Mouse (Mus musculus) stomach, postnatal 0 days (tissue): ENCODE measurements at regions not wholly inside any gene's neighbourhood (a gene's known extent, or its start where the extent isn't known, plus 50 kb on each side); places are given as distances from the start of the nearest gene placed in this dataset.
A peak's percentile ranks its signal among the peaks of the same experiment; 100 is the strongest.

Experiments used
- ATAC-seq: fragments of 200-750 bp; cut with Nextera tagmentation; 2 replicates; pipeline ENCODE4 v1.8.0; 2017; ENCODE audit not compliant: low FRiP score, low TSS enrichment
- DNase-seq: peaks from one replicate; pipeline ENCODE4 v3.0.0-alpha.2; 2016; ENCODE audit warnings: low spot score
- H3K27ac ChIP-seq: fragments of 300-500 bp; sonication (generic); replicated peaks from 2 replicates; pipeline ENCODE4 v1.5.1; 2014; ENCODE audit warnings: mild to moderate bottlenecking, control low read depth
- H3K27me3 ChIP-seq: fragments of 300-500 bp; sonication (generic); 2 replicates; pipeline ENCODE4 v1.6.1; 2014; ENCODE audit warnings: low read length; ENCODE audit not compliant: control insufficient read depth, insufficient read depth
- H3K36me3 ChIP-seq: fragments of 300-500 bp; sonication (generic); 2 replicates; pipeline ENCODE4 v1.6.1; 2014; ENCODE audit warnings: low read length, mixed read lengths; ENCODE audit not compliant: control insufficient read depth, insufficient read depth
- H3K4me1 ChIP-seq: fragments of 300-500 bp; sonication (generic); replicated peaks from 2 replicates; pipeline ENCODE4 v1.6.1; 2014; ENCODE audit warnings: antibody characterized with exemption; ENCODE audit not compliant: control insufficient read depth, insufficient read depth
- H3K4me2 ChIP-seq: fragments of 300-500 bp; sonication (generic); replicated peaks from 2 replicates; pipeline ENCODE4 v1.6.1; 2014; ENCODE audit warnings: low read depth, mild to moderate bottlenecking, control low read depth, moderate library complexity
- H3K4me3 ChIP-seq: fragments of 300-500 bp; sonication (generic); 2 replicates; pipeline ENCODE4 v1.5.1; 2014; ENCODE audit warnings: low read depth, low read length, control low read depth
- H3K9ac ChIP-seq: fragments of 300-500 bp; sonication (generic); 2 replicates; pipeline ENCODE4 v1.6.1; 2014; ENCODE audit warnings: mild to moderate bottlenecking, low read length, control low read depth, mixed read lengths
- H3K9me3 ChIP-seq: fragments of 300-500 bp; sonication (generic); 2 replicates; pipeline ENCODE4 v1.6.1; 2016; ENCODE audit warnings: low read length; ENCODE audit not compliant: control insufficient read depth
- CTCF ChIP-seq: IDR thresholded peaks from 2 replicates; pipeline ENCODE4 v1.5.1; 2016; ENCODE audit warnings: antibody characterized with exemption, low read depth, mild to moderate bottlenecking, moderate library complexity
- EP300 ChIP-seq: optimal IDR thresholded peaks from 2 replicates; pipeline ENCODE3; 2016; ENCODE audit warnings: antibody characterized with exemption
- WGBS: fragments of 180-500 bp; shearing (Covaris S2); extraction: QIAGEN DNeasy Blood & Tissue Kit; methylation state at CpG from one replicate; pipeline ENCODE4 v1.1.7; 2014; 5-methylcytosine and 5-hydroxymethylcytosine counted together

DNA sequence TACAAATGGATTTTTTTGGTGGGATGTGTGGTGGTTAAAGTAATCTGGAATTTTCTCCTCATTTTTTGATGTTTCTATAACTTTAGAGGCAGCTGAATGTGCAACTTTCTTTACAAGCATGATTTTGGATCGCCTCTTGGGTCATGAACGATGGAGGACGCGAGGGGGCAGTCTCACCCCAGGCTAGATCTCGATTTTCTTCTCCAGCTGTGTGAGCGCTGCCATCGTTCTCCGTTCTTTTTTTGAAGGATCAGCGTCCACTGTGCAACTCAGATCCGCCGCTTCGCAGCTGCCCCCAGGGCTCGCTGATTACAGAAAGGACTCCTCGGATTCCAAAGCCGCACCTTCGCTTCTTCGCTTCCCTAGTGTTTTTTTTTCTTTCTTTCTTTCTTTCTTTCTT lies 63.4 kb upstream of the Got2 start:
- WGBS: 1% methylated on average over 17 of the region's 17 CpGs
- ATAC-seq (peak; percentile 63; the same call in 1 of the 2 replicates), DNase-seq (peak; percentile 75)
- TF ChIP-seq EP300 (no peak), CTCF (peak; percentile 85)
- no peak overlapping the region for H3K9ac ChIP-seq
- no peaks in the 10 kb centered on the region for H3K9me3 ChIP-seq
- H3K4me3 ChIP-seq: peak overlapping the region; percentile 17; the same call in 1 of the 2 replicates
- H3K27me3 ChIP-seq: no peaks in the 10 kb centered on the region
- no peaks in the 10 kb centered on the region for H3K4me1 ChIP-seq
- peak overlapping the region; percentile 40 for H3K4me2 ChIP-seq
- H3K27ac ChIP-seq: no peak overlapping the region
- no peaks in the 10 kb centered on the region for H3K36me3 ChIP-seq
